Mouse (Mus musculus) CH12.LX (cell line): Measurements from ENCODE around the gene Cbx6. TPM values are rescaled to one million over a fixed set of nuclear protein-coding genes. Genes with fewer than 3 reads are reported as not detected.

Source experiments
- DNase-seq: peaks from one replicate; pipeline ENCODE4 v3.0.0-alpha.2; 2013; ENCODE audit errors: extremely low read depth
- H3K27ac ChIP-seq: 2 replicates; pipeline ENCODE4 v1.5.1; 2012; ENCODE audit warnings: low read depth, mild to moderate bottlenecking, control low read depth, moderate library complexity; ENCODE audit not compliant: insufficient read depth
- H3K27me3 ChIP-seq: replicated peaks from 2 replicates; pipeline ENCODE3; 2012; ENCODE audit warnings: inconsistent platforms
- H3K36me3 ChIP-seq, 2 experiments: replicated peaks in 1 of 2; 2 replicates each; pipeline versions ENCODE3 to v1.6.1; 2012; ENCODE audit warnings: inconsistent platforms in 1 of 2, low read length in 1 of 2, mild to moderate bottlenecking in 1 of 2, mixed read lengths in 1 of 2, moderate library complexity in 1 of 2; ENCODE audit not compliant: control insufficient read depth in 1 of 2, insufficient read depth in 1 of 2
- H3K4me1 ChIP-seq, 2 experiments: 2 replicates each; pipeline ENCODE4 v1.6.1; 2012; ENCODE audit warnings: inconsistent platforms in 1 of 2, moderate library complexity in 1 of 2; ENCODE audit not compliant: insufficient read depth in 2 of 2, control insufficient read depth in 1 of 2
- H3K4me2 ChIP-seq: 2 replicates; pipeline ENCODE4 v1.6.1; 2012; ENCODE audit warnings: low read depth, mild to moderate bottlenecking, control low read depth; ENCODE audit not compliant: poor library complexity, insufficient read depth, severe bottlenecking
- H3K4me3 ChIP-seq, 3 experiments: fragments of 150-350 bp in 1 of 3; sonication (generic) in 1 of 3; replicated peaks in 1 of 3; 2 replicates each; pipeline versions ENCODE3 to v1.5.1; 2011 to 2012; ENCODE audit warnings: low read depth in 2 of 3, low read length in 2 of 3, mild to moderate bottlenecking in 2 of 3, moderate library complexity in 2 of 3, control low read depth in 1 of 3, improper control_type of control experiment in 1 of 3, inconsistent platforms in 1 of 3, mixed read lengths in 1 of 3; ENCODE audit not compliant: poor library complexity in 1 of 3
- H3K79me2 ChIP-seq: replicated peaks from 2 replicates; pipeline ENCODE4 v1.6.1; 2012; ENCODE audit warnings: mild to moderate bottlenecking, moderate library complexity; ENCODE audit not compliant: control insufficient read depth, poor library complexity, insufficient read depth, severe bottlenecking; ENCODE audit errors: extremely low read depth
- H3K9ac ChIP-seq: 2 replicates; pipeline ENCODE4 v1.6.1; 2012; ENCODE audit warnings: low read depth, mild to moderate bottlenecking, control low read depth, moderate library complexity; ENCODE audit not compliant: insufficient read depth
- H3K9me3 ChIP-seq: replicated peaks from 2 replicates; pipeline ENCODE3; 2012; ENCODE audit warnings: low read length, inconsistent platforms, mixed read lengths
- BHLHE40 ChIP-seq: IDR thresholded peaks from 2 replicates; pipeline ENCODE4 v1.6.1; 2011; ENCODE audit warnings: mild to moderate bottlenecking, low read depth, low read length, improper control_type of control experiment
- CHD1 ChIP-seq: IDR thresholded peaks from 2 replicates; pipeline ENCODE4 v1.6.1; 2012; ENCODE audit warnings: low read depth, low read length, improper control_type of control experiment, inconsistent platforms
- CHD2 ChIP-seq: IDR thresholded peaks from 2 replicates; pipeline ENCODE4 v1.6.1; 2011; ENCODE audit warnings: low read length, improper control_type of control experiment
- ELF1 ChIP-seq: IDR thresholded peaks from 2 replicates; pipeline ENCODE4 v1.6.1; 2014; ENCODE audit warnings: low read depth, mild to moderate bottlenecking, inconsistent platforms, low read length, improper control_type of control experiment
- EP300 ChIP-seq: IDR thresholded peaks from 2 replicates; pipeline ENCODE4 v1.6.1; 2011; ENCODE audit warnings: low read length, improper control_type of control experiment
- ETS1 ChIP-seq: conservative IDR thresholded peaks from 2 replicates; pipeline ENCODE4 v1.6.1; 2012; ENCODE audit warnings: low read depth, mild to moderate bottlenecking, inconsistent platforms, low read length, improper control_type of control experiment, moderate library complexity
- GABPA ChIP-seq: IDR thresholded peaks from 2 replicates; pipeline ENCODE4 v1.6.1; 2012; ENCODE audit warnings: low read depth, low read length, improper control_type of control experiment, inconsistent platforms; ENCODE audit not compliant: insufficient replicate concordance
- KAT2A ChIP-seq: IDR thresholded peaks from 2 replicates; pipeline ENCODE4 v1.6.1; 2012; ENCODE audit warnings: low read length, improper control_type of control experiment, inconsistent platforms; ENCODE audit not compliant: insufficient replicate concordance
- MAFK ChIP-seq: IDR thresholded peaks from 2 replicates; pipeline ENCODE4 v1.6.1; 2011; ENCODE audit warnings: low read length, improper control_type of control experiment; ENCODE audit not compliant: insufficient replicate concordance
- MXI1 ChIP-seq: IDR thresholded peaks from 2 replicates; pipeline ENCODE4 v1.6.1; 2011; ENCODE audit warnings: mild to moderate bottlenecking, low read depth, low read length, improper control_type of control experiment
- NELFE ChIP-seq: IDR thresholded peaks from 2 replicates; pipeline ENCODE4 v1.6.1; 2011; ENCODE audit warnings: low read depth, low read length, improper control_type of control experiment
- NRF1 ChIP-seq: IDR thresholded peaks from 2 replicates; pipeline ENCODE4 v1.6.1; 2014; ENCODE audit warnings: low read depth, mild to moderate bottlenecking, inconsistent platforms, low read length, improper control_type of control experiment, moderate library complexity
- PAX5 ChIP-seq: IDR thresholded peaks from 2 replicates; pipeline ENCODE4 v1.6.1; 2012; ENCODE audit warnings: low read length, inconsistent platforms, mixed read lengths
- POLR2AphosphoS2 ChIP-seq: IDR thresholded peaks from 2 replicates; pipeline ENCODE4 v1.6.1; 2011; ENCODE audit warnings: low read depth, low read length, improper control_type of control experiment
- RAD21 ChIP-seq: IDR thresholded peaks from 2 replicates; pipeline ENCODE4 v1.6.1; 2011; ENCODE audit warnings: low read depth, mild to moderate bottlenecking, low read length, improper control_type of control experiment, moderate library complexity
- SIN3A ChIP-seq: IDR thresholded peaks from 2 replicates; pipeline ENCODE4 v1.6.1; 2012; ENCODE audit warnings: low read length, improper control_type of control experiment, inconsistent platforms
- SMC3 ChIP-seq: IDR thresholded peaks from 2 replicates; pipeline ENCODE4 v1.6.1; 2011; ENCODE audit warnings: low read depth, low read length, improper control_type of control experiment
- USF1 ChIP-seq: IDR thresholded peaks from 2 replicates; pipeline ENCODE4 v1.6.1; 2014; ENCODE audit warnings: low read depth, mild to moderate bottlenecking, inconsistent platforms, low read length, improper control_type of control experiment
- ZC3H11A ChIP-seq: IDR thresholded peaks from 2 replicates; pipeline ENCODE4 v1.6.1; 2012; ENCODE audit warnings: low read depth, mild to moderate bottlenecking, inconsistent platforms, low read length, improper control_type of control experiment
- ZMIZ1 ChIP-seq: IDR thresholded peaks from 2 replicates; pipeline ENCODE4 v1.6.1; 2012; ENCODE audit warnings: low read depth, mild to moderate bottlenecking, inconsistent platforms, low read length, improper control_type of control experiment
- dilution Hi-C: fragments of 300-500 bp; cut with MboI; formaldehyde crosslinking; loops from 2 replicates; pipeline ENCODE4 v1.14.3; 2020; ENCODE audit warnings: low sequenced_read_pairs; ENCODE audit not compliant: extremely low pct_unique_long_range_greater_than_20kb, extremely low pct_ligation_motif_present
- in situ Hi-C: fragments of 300-500 bp; cut with MboI; formaldehyde crosslinking; loops from 3 replicates; pipeline ENCODE4 v1.14.3; 2019; ENCODE audit warnings: low sequenced_read_pairs, low pct_ligation_motif_present, low pct_unique_long_range_greater_than_20kb, mixed read lengths
- polyA plus RNA-seq: library from polyadenylated mRNA; unstranded; fragments of >175 nt; gene quantifications from 2 replicates; pipeline ENCODE4 v1.2.1, GENCODE M21; 2012; ENCODE audit warnings: low read depth; ENCODE audit not compliant: insufficient read length
- total RNA-seq, 2 experiments: library from RNA; depleted of rRNA; stranded (reverse); fragments of 300-350 nt in 1 of 2; fragments of >200 nt in 1 of 2; gene quantifications; 2 replicates each; pipeline ENCODE4 v1.2.3; 2012 to 2014

The Cbx6 gene
- total and polyA plus RNA-seq, 3 experiments = 11.1 to 40.7 (median 29.9) TPM

DNA sequence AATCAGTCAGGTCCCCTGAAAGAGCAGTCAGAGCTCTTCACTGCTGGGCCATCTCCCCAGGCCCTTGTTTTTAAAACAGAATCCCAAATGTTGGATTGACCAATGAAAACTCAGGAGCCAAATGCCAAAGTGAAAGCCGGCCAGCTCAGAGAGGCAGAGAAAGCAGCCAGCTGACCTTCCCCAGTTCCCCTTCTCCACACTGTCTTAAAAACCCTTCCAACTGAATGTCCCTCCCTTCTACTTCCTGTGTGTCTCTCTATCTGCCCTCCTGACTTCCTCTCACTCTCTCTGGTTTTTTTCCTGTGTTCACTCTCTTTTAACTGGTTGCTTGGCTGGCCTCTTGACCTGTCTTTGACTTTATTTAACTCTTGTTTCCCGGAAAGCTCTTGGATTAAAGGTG, 39.5 kb upstream of the Cbx6 start:
- dilution Hi-C loops (no loop called here), in situ Hi-C loops (no loop called here)
- TF ChIP-seq CHD2 (no peak), PAX5 (no peak), ELF1 (no peak), ZC3H11A (no peak), RAD21 (no peak), MAFK (no peak), POLR2AphosphoS2 (no peak), USF1 (no peak), NELFE (no peak), KAT2A (no peak), CHD1 (no peak), ZMIZ1 (no peak), BHLHE40 (no peak), NRF1 (no peak), MXI1 (no peak), EP300 (no peak), SMC3 (no peak), SIN3A (no peak)
- Histone ChIP-seq H3K27ac (no peak overlapping the region), H3K9me3 (peaks cover 8% of the 10 kb centered on the region), H3K79me2 (no peaks in the 10 kb centered on the region), H3K36me3 (no peaks in the 10 kb centered on the region), H3K9ac (no peak overlapping the region), H3K27me3 (no peaks in the 10 kb centered on the region), H3K4me3 (no peak overlapping the region), H3K4me1 (peaks cover 0 to 4% of the 10 kb centered on the region in 2 experiments; a peak in 1 of 4 replicates), H3K4me2 (no peak overlapping the region)
- DNase-seq = no peak

DNA sequence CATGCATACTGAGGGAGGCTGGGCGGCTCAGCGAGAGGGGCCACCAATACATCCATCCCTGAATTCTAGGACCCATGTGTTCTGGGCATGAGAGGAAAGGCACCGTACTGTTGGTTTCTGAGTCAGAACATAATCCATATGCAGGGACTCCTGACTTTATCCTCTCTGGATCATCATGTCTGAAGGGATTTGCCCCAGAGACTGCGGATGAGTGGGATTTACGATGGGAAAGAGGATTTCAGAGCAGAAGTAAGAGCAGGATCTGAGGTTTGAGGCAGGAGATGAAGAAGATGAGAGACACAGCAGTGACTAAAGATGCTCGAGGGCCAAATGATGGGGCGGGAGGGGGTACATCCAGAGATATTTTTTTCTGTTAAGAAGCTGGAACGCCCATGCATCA, 39.1 kb upstream of the Cbx6 start:
- H3K4me3 ChIP-seq = no peak overlapping the region
- no peak for DNase-seq
- H3K9me3 ChIP-seq = peaks cover 8% of the 10 kb centered on the region
- no peak for TF ChIP-seq USF1
- no peak for TF ChIP-seq PAX5
- TF ChIP-seq ETS1 = no peak
- TF ChIP-seq GABPA = no peak
- no peak overlapping the region for H3K4me2 ChIP-seq
- H3K27ac ChIP-seq = no peak overlapping the region
- H3K4me1 ChIP-seq = peaks cover 0 to 4% of the 10 kb centered on the region in 2 experiments; a peak in 1 of 4 replicates
- H3K9ac ChIP-seq = no peak overlapping the region
- dilution Hi-C loops (no loop called here), in situ Hi-C loops (no loop called here)
- H3K27me3 ChIP-seq = no peaks in the 10 kb centered on the region
- no peaks in the 10 kb centered on the region for H3K36me3 ChIP-seq
- no peaks in the 10 kb centered on the region for H3K79me2 ChIP-seq
